Mouse (Mus musculus): ENCODE data around the gene Tnk2.

GRCm38 (mm10) chr16:32618946-32619345 is 24.7 kb upstream of the Tnk2 start:
- TF ChIP-seq CTCF (IDR thresholded peaks at IDR 0.05; ENCODE audit: low read depth, low read length) = no peak
- no peak for TF ChIP-seq POLR2A (IDR thresholded peaks at IDR 0.05; ENCODE audit: extremely low read depth, insufficient read depth, low read length)

Data from liver, adult 2 months (tissue).